Mouse (Mus musculus): ENCODE results near the gene Gm45234.

DNA sequence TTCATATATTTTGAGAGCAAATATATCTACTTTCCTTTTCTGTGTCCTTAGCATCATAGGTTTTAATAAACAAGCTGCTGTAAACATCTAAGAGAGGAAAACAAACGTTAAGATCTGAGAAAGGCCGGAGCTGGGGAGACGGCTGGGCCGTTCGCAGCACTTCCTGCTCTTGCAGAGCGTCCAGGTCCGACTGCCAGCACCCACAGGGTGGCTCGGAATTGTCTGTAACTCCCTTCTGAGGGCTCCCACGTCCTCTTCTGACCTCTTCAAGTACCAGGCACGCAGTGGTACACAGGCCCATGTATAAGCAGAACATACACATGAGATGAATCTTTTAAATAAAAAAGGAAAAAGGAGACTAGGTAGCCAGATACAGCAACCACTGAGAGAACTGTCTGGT lies 31.9 kb upstream of the Gm45234 start:
- TF ChIP-seq CTCF (IDR thresholded peaks at IDR 0.05; ENCODE audit: low read depth, low read length) (no peak), POLR2A (IDR thresholded peaks at IDR 0.05; ENCODE audit: insufficient read depth, low read length) (no peak), EP300 (IDR thresholded peaks at IDR 0.05; ENCODE audit: insufficient read depth, low read depth, low read length) (no peak)
